Mouse (Mus musculus) midbrain, embryonic 16.5 days (tissue): ENCODE measurements at regions not wholly inside any gene's neighbourhood (a gene's known extent, or its start where the extent isn't known, plus 50 kb on each side); places are given as distances from the start of the nearest gene placed in this dataset.

ENCODE experiments used
- ATAC-seq: fragments of 200-750 bp; cut with Nextera tagmentation; 2 replicates; pipeline ENCODE4 v1.8.0; 2017; ENCODE audit warnings: moderate TSS enrichment
- H3K27ac ChIP-seq: fragments of 300-500 bp; sonication (generic); 2 replicates; pipeline ENCODE4 v1.5.1; 2014; ENCODE audit warnings: mild to moderate bottlenecking, low read length, mixed read lengths
- H3K27me3 ChIP-seq: fragments of 300-500 bp; sonication (generic); 2 replicates; pipeline ENCODE4 v1.6.1; 2014; ENCODE audit warnings: low read depth, low read length, mixed read lengths; ENCODE audit not compliant: control insufficient read depth, insufficient read depth
- H3K36me3 ChIP-seq: fragments of 300-500 bp; sonication (generic); 2 replicates; pipeline ENCODE4 v1.6.1; 2014; ENCODE audit warnings: mild to moderate bottlenecking, low read length, moderate library complexity, mixed read lengths; ENCODE audit not compliant: control insufficient read depth, insufficient read depth
- H3K4me1 ChIP-seq: fragments of 300-500 bp; sonication (generic); 2 replicates; pipeline ENCODE4 v1.6.1; 2014; ENCODE audit warnings: mild to moderate bottlenecking, low read length, mixed read lengths; ENCODE audit not compliant: control insufficient read depth, insufficient read depth
- H3K4me2 ChIP-seq: fragments of 300-500 bp; sonication (generic); 2 replicates; pipeline ENCODE4 v1.6.1; 2014; ENCODE audit warnings: mild to moderate bottlenecking, low read length, mixed read lengths
- H3K4me3 ChIP-seq: fragments of 300-500 bp; sonication (generic); 2 replicates; pipeline ENCODE4 v1.5.1; 2014; ENCODE audit warnings: low read depth, mild to moderate bottlenecking, low read length, moderate library complexity, mixed read lengths
- H3K9ac ChIP-seq: fragments of 300-500 bp; sonication (generic); 2 replicates; pipeline ENCODE4 v1.6.1; 2014; ENCODE audit warnings: low read depth, low read length, mixed read lengths
- H3K9me3 ChIP-seq: fragments of 300-500 bp; sonication (generic); replicated peaks from 2 replicates; pipeline ENCODE4 v1.6.1; 2014; ENCODE audit warnings: mild to moderate bottlenecking, low read length, mixed read lengths; ENCODE audit not compliant: control insufficient read depth, poor library complexity, severe bottlenecking
- WGBS: fragments of 180-500 bp; shearing (Covaris S2); extraction: QIAGEN DNeasy Blood & Tissue Kit; methylation state at CpG from one replicate; pipeline ENCODE4 v1.1.7; 2014; 5-methylcytosine and 5-hydroxymethylcytosine counted together

DNA sequence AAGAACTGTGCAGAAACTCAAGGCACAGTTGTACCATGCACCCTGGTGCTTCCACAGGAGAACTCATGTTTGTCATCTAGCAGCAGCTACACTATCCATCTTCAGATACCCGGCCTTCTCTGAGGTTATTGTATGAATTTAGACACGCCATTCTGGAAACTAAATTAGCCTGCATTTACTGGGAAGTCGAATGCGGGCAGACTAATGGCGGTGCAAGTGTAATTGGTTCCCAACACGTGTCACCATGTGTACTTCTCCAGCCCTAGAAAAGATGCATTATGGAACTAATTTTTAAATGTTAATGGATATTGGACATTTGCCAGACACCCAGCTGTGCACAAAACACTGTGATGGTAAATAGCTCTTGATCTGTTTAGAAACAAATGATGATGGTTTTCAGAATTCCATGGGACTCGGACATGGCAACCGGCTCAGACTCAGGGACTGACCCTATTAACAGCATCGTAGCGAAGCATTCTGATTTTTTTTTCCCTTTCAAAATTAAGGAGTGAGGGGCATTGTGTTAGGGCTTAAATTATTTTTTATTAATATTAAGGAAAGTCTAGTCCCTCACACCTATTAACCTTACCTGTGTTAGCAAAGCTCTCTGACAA, 259.6 kb downstream of the Ptbp2 start:
- no peak overlapping the region for H3K9ac ChIP-seq
- no peaks in the 10 kb centered on the region for H3K27me3 ChIP-seq
- ATAC-seq = no peak
- no peak overlapping the region for H3K4me3 ChIP-seq
- 57% methylated on average over 10 of the region's 10 CpGs for WGBS
- H3K27ac ChIP-seq = no peak overlapping the region
- H3K9me3 ChIP-seq = no peaks in the 10 kb centered on the region
- peaks cover 5% of the 10 kb centered on the region; the same call in 1 of the 2 replicates for H3K4me1 ChIP-seq
- no peak overlapping the region for H3K4me2 ChIP-seq
- H3K36me3 ChIP-seq = no peaks in the 10 kb centered on the region

DNA sequence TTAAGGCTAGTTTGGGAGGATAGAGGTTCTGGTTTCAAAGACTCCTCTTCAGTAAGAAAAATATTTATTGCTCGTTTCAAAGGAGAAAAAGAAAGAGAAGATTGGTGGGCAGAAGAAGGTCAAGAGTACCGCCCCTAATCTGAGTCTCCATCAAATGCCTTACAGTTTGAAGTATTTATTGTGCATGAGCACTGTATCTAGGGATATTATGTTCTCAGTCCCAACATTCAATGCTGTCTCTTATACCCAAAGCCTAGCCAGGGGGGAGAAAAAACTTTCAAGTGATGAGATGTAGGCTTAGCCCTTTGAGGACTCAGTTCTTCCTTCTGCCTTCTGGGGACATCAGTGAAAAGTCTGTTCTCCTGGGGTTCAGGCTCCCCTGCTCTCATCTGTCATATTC, 271.7 kb downstream of the Ptbp2 start:
- Histone ChIP-seq H3K27ac (no peak overlapping the region), H3K9ac (no peak overlapping the region), H3K36me3 (no peaks in the 10 kb centered on the region), H3K9me3 (no peaks in the 10 kb centered on the region), H3K4me1 (no peaks in the 10 kb centered on the region), H3K27me3 (no peaks in the 10 kb centered on the region), H3K4me3 (no peak overlapping the region), H3K4me2 (no peak overlapping the region)
- ATAC-seq = no peak
- 83% methylated on average over 2 of the region's 2 CpGs for WGBS

- Histone ChIP-seq H3K9me3 (no peaks in the 10 kb centered on the region), H3K27me3 (no peaks in the 10 kb centered on the region), H3K4me3 (no peak overlapping the region), H3K36me3 (no peaks in the 10 kb centered on the region), H3K4me1 (no peaks in the 10 kb centered on the region), H3K4me2 (no peak overlapping the region), H3K27ac (no peak overlapping the region), H3K9ac (no peak overlapping the region)
- ATAC-seq = no peak
- WGBS = 57% methylated on average over 4 of the region's 4 CpGs
Measured at GRCm38 (mm10) chr3:119509132-119509531, 275.1 kb downstream of the Ptbp2 start.

DNA sequence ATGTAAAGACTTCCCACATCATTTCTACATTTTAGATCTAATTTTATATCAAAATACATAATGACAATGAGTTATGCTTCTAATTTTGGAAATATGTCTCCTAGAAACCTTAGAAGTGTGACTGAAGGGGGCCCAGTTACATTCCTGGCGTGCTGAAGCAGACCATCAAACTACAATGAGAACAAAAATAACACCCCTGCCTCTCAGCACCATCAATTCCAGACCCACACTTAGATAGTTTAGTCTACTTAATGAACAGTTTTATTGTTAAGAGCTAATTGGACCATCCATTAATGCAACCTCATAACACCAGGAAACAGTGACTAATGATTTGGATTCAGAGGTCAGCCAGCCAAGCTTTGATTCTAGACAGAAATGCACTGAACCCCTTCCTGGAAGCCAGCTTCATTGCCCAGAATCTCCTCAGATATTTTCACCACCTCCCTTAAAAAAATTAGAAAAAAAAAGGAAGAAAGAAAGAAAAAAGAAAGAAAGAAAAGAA, 280.7 kb downstream of the Ptbp2 start:
- ATAC-seq = no peak
- Histone ChIP-seq H3K36me3 (no peaks in the 10 kb centered on the region), H3K4me2 (no peak overlapping the region), H3K4me3 (no peak overlapping the region), H3K9me3 (no peaks in the 10 kb centered on the region), H3K27me3 (no peaks in the 10 kb centered on the region), H3K4me1 (0 out of 2 replicates have a peak, but pooled peaks cover 4% of the 10 kb centered on the region), H3K9ac (no peak overlapping the region), H3K27ac (no peak overlapping the region)
- WGBS = 82% methylated on average over 1 of the region's 1 CpGs

GRCm38 (mm10) chr3:119498711-119499110, 285.6 kb downstream of the Ptbp2 start:
- no peak for ATAC-seq
- Histone ChIP-seq H3K36me3 (no peaks in the 10 kb centered on the region), H3K4me3 (peak overlapping the region; percentile 20), H3K27me3 (no peaks in the 10 kb centered on the region), H3K9ac (no peak overlapping the region), H3K4me2 (peak overlapping the region; percentile 55), H3K4me1 (0 out of 2 replicates have a peak, but pooled peaks cover 4% of the 10 kb centered on the region), H3K9me3 (no peaks in the 10 kb centered on the region), H3K27ac (0 out of 2 replicates have a peak overlapping the region, but pooled peaks have one; percentile 22)
- 44% methylated on average over 20 of the region's 20 CpGs for WGBS

- H3K4me2 ChIP-seq = no peak overlapping the region
- no peak overlapping the region for H3K27ac ChIP-seq
- 36% methylated on average over 7 of the region's 7 CpGs for WGBS
- H3K27me3 ChIP-seq = no peaks in the 10 kb centered on the region
- no peaks in the 10 kb centered on the region for H3K9me3 ChIP-seq
- H3K4me1 ChIP-seq = 0 out of 2 replicates have a peak, but pooled peaks cover 4% of the 10 kb centered on the region
- no peak overlapping the region for H3K4me3 ChIP-seq
- ATAC-seq = peak; percentile 71
- no peak overlapping the region for H3K9ac ChIP-seq
- no peaks in the 10 kb centered on the region for H3K36me3 ChIP-seq
Measured at GRCm38 (mm10) chr3:119497880-119498279, 286.4 kb downstream of the Ptbp2 start.

- H3K9me3 ChIP-seq = no peaks in the 10 kb centered on the region
- WGBS = 85% methylated on average over 5 of the region's 5 CpGs
- no peak overlapping the region for H3K27ac ChIP-seq
- no peak overlapping the region for H3K4me3 ChIP-seq
- no peaks in the 10 kb centered on the region for H3K27me3 ChIP-seq
- ATAC-seq = no peak
- H3K4me2 ChIP-seq = no peak overlapping the region
- H3K36me3 ChIP-seq = no peaks in the 10 kb centered on the region
- 0 out of 2 replicates have a peak, but pooled peaks cover 4% of the 10 kb centered on the region for H3K4me1 ChIP-seq
- no peak overlapping the region for H3K9ac ChIP-seq
Measured at GRCm38 (mm10) chr3:119494580-119494979, 289.7 kb downstream of the Ptbp2 start.

- no peaks in the 10 kb centered on the region for H3K27me3 ChIP-seq
Measured at GRCm38 (mm10) chr3:119492627-119493026, 291.6 kb downstream of the Ptbp2 start.

DNA sequence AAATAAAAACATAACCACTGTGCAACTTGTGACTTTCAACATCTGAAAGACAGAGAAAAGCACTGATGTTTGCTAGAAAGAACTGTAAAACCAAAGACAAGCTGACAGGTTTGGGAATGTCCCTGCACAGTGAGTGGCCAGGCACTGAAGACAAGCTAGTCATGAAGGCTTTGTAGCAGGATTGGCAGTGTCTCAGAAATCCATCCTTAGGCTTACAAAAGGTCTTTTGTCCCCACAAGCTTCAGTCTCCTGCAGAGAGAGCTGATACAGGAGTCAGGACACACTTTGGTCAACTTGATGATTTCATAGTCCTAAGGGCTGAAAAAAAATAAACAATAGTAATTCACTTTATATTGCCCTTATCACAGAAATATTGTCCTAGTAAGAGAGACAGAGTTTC, 294.9 kb downstream of the Ptbp2 start:
- Histone ChIP-seq H3K4me1 (no peaks in the 10 kb centered on the region), H3K4me2 (no peak overlapping the region), H3K4me3 (no peak overlapping the region), H3K9me3 (peaks cover 2% of the 10 kb centered on the region; the same call in 1 of the 2 replicates), H3K36me3 (no peaks in the 10 kb centered on the region), H3K9ac (no peak overlapping the region), H3K27ac (no peak overlapping the region), H3K27me3 (no peaks in the 10 kb centered on the region)
- no peak for ATAC-seq

More at GRCm38 (mm10) chr3:119492627-119493026, 291.6 kb downstream of the Ptbp2 start:
- Histone ChIP-seq H3K4me3 (no peak overlapping the region), H3K27ac (no peak overlapping the region), H3K9ac (no peak overlapping the region), H3K9me3 (no peaks in the 10 kb centered on the region), H3K4me2 (no peak overlapping the region), H3K4me1 (no peaks in the 10 kb centered on the region), H3K36me3 (no peaks in the 10 kb centered on the region)
- ATAC-seq = no peak
- 45% methylated on average over 1 of the region's 1 CpGs for WGBS
